Mouse (Mus musculus): ENCODE measurements at regions not wholly inside any gene's neighbourhood (a gene's known extent, or its start where the extent isn't known, plus 50 kb on each side); places are given as distances from the start of the nearest gene placed in this dataset.

GRCm38 (mm10) chr13:84771956-84772355, 417.3 kb upstream of the Ccnh start:
- WGBS = 49% methylated on average over 2 of the region's 2 CpGs
- Histone ChIP-seq H3K4me3 (replicated peaks; ENCODE audit: low read depth, low read length) (no peak overlapping the region), H3K4me1 (replicated peaks; ENCODE audit: insufficient read depth, low read length) (no peaks in the 10 kb centered on the region), H3K9me3 (replicated peaks; ENCODE audit: low read length) (no peaks in the 10 kb centered on the region), H3K4me2 (ENCODE audit: low read length) (no peak overlapping the region), H3K9ac (ENCODE audit: low read depth, low read length) (no peak overlapping the region), H3K27ac (no peak overlapping the region), H3K27me3 (ENCODE audit: insufficient read depth, low read length) (no peaks in the 10 kb centered on the region), H3K36me3 (ENCODE audit: insufficient read depth, low read length) (no peaks in the 10 kb centered on the region)
- ATAC-seq (replicated peaks; ENCODE audit: low FRiP score, low read depth) (no peak), DNase-seq (ENCODE audit: low spot score) (no peak)
- TF ChIP-seq CTCF (IDR thresholded peaks at IDR 0.05; ENCODE audit: low read depth) = no peak

- ATAC-seq (replicated peaks; ENCODE audit: low FRiP score, low read depth) (no peak), DNase-seq (ENCODE audit: low spot score) (peak; percentile 27)
- H3K27me3 ChIP-seq (ENCODE audit: insufficient read depth, low read length) = no peaks in the 10 kb centered on the region
- no peak for TF ChIP-seq CTCF (IDR thresholded peaks at IDR 0.05; ENCODE audit: low read depth)
- H3K27ac ChIP-seq = no peak overlapping the region
- no peak overlapping the region for H3K4me3 ChIP-seq (replicated peaks; ENCODE audit: low read depth, low read length)
- H3K4me2 ChIP-seq (ENCODE audit: low read length) = no peak overlapping the region
- H3K9ac ChIP-seq (ENCODE audit: low read depth, low read length) = no peak overlapping the region
- WGBS = 18% methylated on average over 4 of the region's 4 CpGs
- H3K4me1 ChIP-seq (replicated peaks; ENCODE audit: insufficient read depth, low read length) = no peaks in the 10 kb centered on the region
- no peaks in the 10 kb centered on the region for H3K36me3 ChIP-seq (ENCODE audit: insufficient read depth, low read length)
- H3K9me3 ChIP-seq (replicated peaks; ENCODE audit: low read length) = no peaks in the 10 kb centered on the region
Observed at GRCm38 (mm10) chr13:84783017-84783937, 405.9 kb upstream of the Ccnh start.

- no peak overlapping the region for H3K27ac ChIP-seq
- no peaks in the 10 kb centered on the region for H3K9me3 ChIP-seq (replicated peaks; ENCODE audit: low read length)
- no peaks in the 10 kb centered on the region for H3K36me3 ChIP-seq (ENCODE audit: insufficient read depth, low read length)
- no peak overlapping the region for H3K9ac ChIP-seq (ENCODE audit: low read depth, low read length)
- no peak overlapping the region for H3K4me2 ChIP-seq (ENCODE audit: low read length)
- H3K4me3 ChIP-seq (replicated peaks; ENCODE audit: low read depth, low read length) = no peak overlapping the region
- H3K27me3 ChIP-seq (ENCODE audit: insufficient read depth, low read length) = no peaks in the 10 kb centered on the region
- no peak for TF ChIP-seq CTCF (IDR thresholded peaks at IDR 0.05; ENCODE audit: low read depth)
- no peaks in the 10 kb centered on the region for H3K4me1 ChIP-seq (replicated peaks; ENCODE audit: insufficient read depth, low read length)
- peak; percentile 1 for DNase-seq (ENCODE audit: low spot score)
- ATAC-seq (replicated peaks; ENCODE audit: low FRiP score, low read depth) = no peak
- 74% methylated on average over 3 of the region's 3 CpGs for WGBS
Observed at GRCm38 (mm10) chr13:84804241-84804980, 384.8 kb upstream of the Ccnh start.

GRCm38 (mm10) chr13:84805190-84805589, 384.0 kb upstream of the Ccnh start:
- 79% methylated on average over 4 of the region's 4 CpGs for WGBS
- H3K9ac ChIP-seq (ENCODE audit: low read depth, low read length) = no peak overlapping the region
- H3K27ac ChIP-seq = no peak overlapping the region
- TF ChIP-seq CTCF (IDR thresholded peaks at IDR 0.05; ENCODE audit: low read depth) = no peak
- H3K4me2 ChIP-seq (ENCODE audit: low read length) = no peak overlapping the region
- no peak for ATAC-seq (replicated peaks; ENCODE audit: low FRiP score, low read depth)
- H3K36me3 ChIP-seq (ENCODE audit: insufficient read depth, low read length) = no peaks in the 10 kb centered on the region
- no peaks in the 10 kb centered on the region for H3K4me1 ChIP-seq (replicated peaks; ENCODE audit: insufficient read depth, low read length)
- no peaks in the 10 kb centered on the region for H3K27me3 ChIP-seq (ENCODE audit: insufficient read depth, low read length)
- H3K4me3 ChIP-seq (replicated peaks; ENCODE audit: low read depth, low read length) = no peak overlapping the region
- no peak for DNase-seq (ENCODE audit: low spot score)
- no peaks in the 10 kb centered on the region for H3K9me3 ChIP-seq (replicated peaks; ENCODE audit: low read length)

GRCm38 (mm10) chr13:84809605-84810004, 379.6 kb upstream of the Ccnh start:
- no peaks in the 10 kb centered on the region for H3K9me3 ChIP-seq (replicated peaks; ENCODE audit: low read length)
- no peak for TF ChIP-seq CTCF (IDR thresholded peaks at IDR 0.05; ENCODE audit: low read depth)
- DNase-seq (ENCODE audit: low spot score) (no peak), ATAC-seq (replicated peaks; ENCODE audit: low FRiP score, low read depth) (no peak)
- no peak overlapping the region for H3K9ac ChIP-seq (ENCODE audit: low read depth, low read length)
- H3K4me2 ChIP-seq (ENCODE audit: low read length) = no peak overlapping the region
- H3K27me3 ChIP-seq (ENCODE audit: insufficient read depth, low read length) = no peaks in the 10 kb centered on the region
- no peaks in the 10 kb centered on the region for H3K36me3 ChIP-seq (ENCODE audit: insufficient read depth, low read length)
- whole genome bisulfite sequencing = 93% methylated on average over 3 of the region's 3 CpGs
- no peak overlapping the region for H3K4me3 ChIP-seq (replicated peaks; ENCODE audit: low read depth, low read length)
- no peaks in the 10 kb centered on the region for H3K4me1 ChIP-seq (replicated peaks; ENCODE audit: insufficient read depth, low read length)
- no peak overlapping the region for H3K27ac ChIP-seq
